Mouse (Mus musculus): ENCODE results near the gene Cryba2.

GRCm38 (mm10) chr1:74897976-74898375 is 5.0 kb upstream of the Cryba2 start:
- TF ChIP-seq EP300 (IDR thresholded peaks at IDR 0.05; ENCODE audit: insufficient read depth, low read depth, low read length), result no peak
- no peak for TF ChIP-seq POLR2A (IDR thresholded peaks at IDR 0.05; ENCODE audit: insufficient read depth, low read depth, low read length)
- TF ChIP-seq CTCF (IDR thresholded peaks at IDR 0.05), result no peak

All from heart, adult 2 months (tissue).